Mouse (Mus musculus) erythroblast, embryonic 14.5 days (primary cell): ENCODE results near the gene Ces1d.

Experiments used
- GATA1 ChIP-seq: IDR thresholded peaks from 2 replicates; pipeline ENCODE4 v1.6.1; 2012; ENCODE audit warnings: low read length, inconsistent platforms, mixed read lengths
- TAL1 ChIP-seq: IDR thresholded peaks from 3 replicates; pipeline ENCODE4 v1.6.1; 2012; ENCODE audit warnings: low read length, inconsistent platforms, mixed read lengths

GRCm38 (mm10) chr8:93229446-93229845 lies 31.8 kb upstream of the Ces1d start, which contains the start of gene Ces1e:
- TF ChIP-seq TAL1 (no peak), GATA1 (no peak)
